Mouse (Mus musculus): ENCODE measurements around the gene Gprc6a.

The Gprc6a gene

GRCm38 (mm10) chr10:51631411-51632136 lies at the start of gene Gprc6a:
Gprc6a (minus strand) TSS chr10:51631461.
- DNase-seq (ENCODE audit: low spot score) = no peak

GRCm38 (mm10) chr10:51678251-51678639 lies 47.0 kb upstream of the Gprc6a start:
- no peak for DNase-seq (ENCODE audit: low spot score)

GRCm38 (mm10) chr10:51677548-51678250 lies 46.4 kb upstream of the Gprc6a start, which contains the start of gene Rfx6:
Rfx6 (plus strand) TSS chr10:51677756.
- no peak for DNase-seq (ENCODE audit: low spot score)

- no peak for DNase-seq (ENCODE audit: low spot score)
Observed at GRCm38 (mm10) chr10:51672082-51672779, 41.0 kb upstream of the Gprc6a start.

GRCm38 (mm10) chr10:51671583-51671982 lies 40.3 kb upstream of the Gprc6a start:
- no peak for DNase-seq (ENCODE audit: low spot score)

- no peak for DNase-seq (ENCODE audit: low spot score)
Observed at GRCm38 (mm10) chr10:51669334-51669733, 38.1 kb upstream of the Gprc6a start.

GRCm38 (mm10) chr10:51657324-51657723 lies 26.1 kb upstream of the Gprc6a start:
- no peak for DNase-seq (ENCODE audit: low spot score)

- no peak for DNase-seq (ENCODE audit: low spot score)
Observed at GRCm38 (mm10) chr10:51649506-51650221, 18.4 kb upstream of the Gprc6a start.

GRCm38 (mm10) chr10:51621193-51621592 lies 10.1 kb downstream of the Gprc6a start:
- no peak for DNase-seq (ENCODE audit: low spot score)

GRCm38 (mm10) chr10:51620126-51620525 lies 11.1 kb downstream of the Gprc6a start:
- no peak for DNase-seq (ENCODE audit: low spot score)

- no peak for DNase-seq (ENCODE audit: low spot score)
Observed at GRCm38 (mm10) chr10:51618538-51618937, 12.7 kb downstream of the Gprc6a start.

GRCm38 (mm10) chr10:51614826-51615590 lies 16.3 kb downstream of the Gprc6a start:
- no peak for DNase-seq (ENCODE audit: low spot score)

GRCm38 (mm10) chr10:51613421-51613820 lies 17.8 kb downstream of the Gprc6a start:
- no peak for DNase-seq (ENCODE audit: low spot score)

GRCm38 (mm10) chr10:51611969-51612682 lies 19.1 kb downstream of the Gprc6a start:
- DNase-seq (ENCODE audit: low spot score) = no peak

GRCm38 (mm10) chr10:51609741-51610425 lies 21.4 kb downstream of the Gprc6a start:
- DNase-seq (ENCODE audit: low spot score) = no peak

GRCm38 (mm10) chr10:51596928-51597635 lies 34.2 kb downstream of the Gprc6a start:
- no peak for DNase-seq (ENCODE audit: low spot score)

- DNase-seq (ENCODE audit: low spot score) = peak; percentile 63
Observed at GRCm38 (mm10) chr10:51595001-51595931, 36.0 kb downstream of the Gprc6a start.

GRCm38 (mm10) chr10:51591574-51591973 lies 39.7 kb downstream of the Gprc6a start:
- no peak for DNase-seq (ENCODE audit: low spot score)
